Mouse (Mus musculus): ENCODE data around the gene Trim25. TPM values are rescaled to one million over a fixed set of nuclear protein-coding genes. Genes with fewer than 3 reads are reported as not detected.
A peak's percentile ranks its signal among the peaks of the same experiment; 100 is the strongest.

The Trim25 gene
- total and polyA plus RNA-seq, 3 experiments = 6.1 to 41.2 (median 19.5) TPM

- no peak overlapping the region for H3K27ac ChIP-seq (ENCODE audit: insufficient read depth, low read depth)
- dilution Hi-C loops (cut with MboI; ENCODE audit: extremely low pct_ligation_motif_present, extremely low pct_unique_long_range_greater_than_20kb, low sequenced_read_pairs) = no loop called here
- DNase-seq (ENCODE audit: extremely low read depth) = no peak
- peaks cover 7 to 33% of the 10 kb centered on the region in 2 experiments for H3K36me3 ChIP-seq (replicated peaks in 1 of 2; ENCODE audit: control insufficient read depth in 1 of 2, insufficient read depth in 1 of 2, low read length in 1 of 2)
- peaks cover 10 to 20% of the 10 kb centered on the region in 2 experiments for H3K4me1 ChIP-seq (ENCODE audit: control insufficient read depth in 1 of 2, insufficient read depth in 2 of 2)
- in situ Hi-C loops (cut with MboI; ENCODE audit: low pct_ligation_motif_present, low pct_unique_long_range_greater_than_20kb, low sequenced_read_pairs) = loop anchor here (10.0 kb wide), 1 partner anchor 50 kb away; no protein-coding TSS in a partner anchor
- H3K27me3 ChIP-seq (replicated peaks) = no peaks in the 10 kb centered on the region
- H3K79me2 ChIP-seq (replicated peaks; ENCODE audit: control insufficient read depth, extremely low read depth, insufficient read depth, poor library complexity, severe bottlenecking) = no peaks in the 10 kb centered on the region
- H3K9me3 ChIP-seq (replicated peaks; ENCODE audit: low read length) = no peaks in the 10 kb centered on the region
- H3K4me3 ChIP-seq (replicated peaks in 1 of 3; ENCODE audit: low read depth in 2 of 3, low read length in 2 of 3, poor library complexity in 1 of 3) = no peak overlapping the region
- peak; percentile 71 for TF ChIP-seq MYC (IDR thresholded peaks at IDR 0.05; ENCODE audit: low read depth, low read length)
- TF ChIP-seq E2F4 (IDR thresholded peaks at IDR 0.05; ENCODE audit: insufficient replicate concordance, low read depth, low read length) = no peak
- peak; percentile 12 to 58; a peak in 2 of 4 replicates for TF ChIP-seq CTCF (conservative IDR thresholded peaks at IDR 0.05 in 1 of 2, IDR thresholded peaks at IDR 0.05 in 1 of 2; ENCODE audit: low read depth in 2 of 2, low read length in 2 of 2)
- no peak for TF ChIP-seq CHD2 (IDR thresholded peaks at IDR 0.05; ENCODE audit: low read length)
- TF ChIP-seq SMC3 (IDR thresholded peaks at IDR 0.05; ENCODE audit: low read depth, low read length) = peak; percentile 37
- no peak for TF ChIP-seq CHD1 (IDR thresholded peaks at IDR 0.05; ENCODE audit: low read depth, low read length)
- TF ChIP-seq RAD21 (IDR thresholded peaks at IDR 0.05; ENCODE audit: low read depth, low read length) = peak; percentile 43
- no peak overlapping the region for H3K4me2 ChIP-seq (ENCODE audit: insufficient read depth, low read depth, poor library complexity, severe bottlenecking)
- no peak overlapping the region for H3K9ac ChIP-seq (ENCODE audit: insufficient read depth, low read depth)
Measured at GRCm38 (mm10) chr11:89034592-89034991, 35.4 kb downstream of the Trim25 start.

DNA sequence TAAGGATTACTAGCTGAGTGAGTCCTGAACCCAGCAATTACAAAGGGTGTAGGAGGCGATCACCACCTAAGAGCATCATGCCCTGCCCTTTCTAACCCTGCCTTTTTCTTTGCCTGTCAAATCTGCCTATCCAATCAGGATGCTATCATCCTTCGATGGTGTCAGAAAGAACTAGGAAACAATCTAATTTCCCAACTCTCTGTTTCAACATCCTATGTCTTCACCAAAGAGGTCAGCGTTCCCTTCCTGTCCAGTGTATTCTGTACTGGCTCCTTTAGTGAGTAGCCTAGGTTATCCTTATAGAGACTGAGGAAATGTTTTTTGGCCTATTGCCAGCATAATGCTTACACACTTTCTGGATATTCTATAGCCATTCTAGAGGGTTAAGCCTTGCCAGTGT lies 36.4 kb downstream of the Trim25 start:
- Histone ChIP-seq H3K79me2 (replicated peaks; ENCODE audit: control insufficient read depth, extremely low read depth, insufficient read depth, poor library complexity, severe bottlenecking) (no peaks in the 10 kb centered on the region), H3K36me3 (replicated peaks in 1 of 2; ENCODE audit: control insufficient read depth in 1 of 2, insufficient read depth in 1 of 2, low read length in 1 of 2) (peaks cover 14 to 43% of the 10 kb centered on the region in 2 experiments), H3K9ac (ENCODE audit: insufficient read depth, low read depth) (no peak overlapping the region), H3K4me2 (ENCODE audit: insufficient read depth, low read depth, poor library complexity, severe bottlenecking) (no peak overlapping the region), H3K4me3 (replicated peaks in 1 of 3; ENCODE audit: low read depth in 2 of 3, low read length in 2 of 3, poor library complexity in 1 of 3) (no peak overlapping the region), H3K27me3 (replicated peaks) (no peaks in the 10 kb centered on the region), H3K4me1 (ENCODE audit: control insufficient read depth in 1 of 2, insufficient read depth in 2 of 2) (peaks cover 8 to 13% of the 10 kb centered on the region in 2 experiments), H3K9me3 (replicated peaks; ENCODE audit: low read length) (no peaks in the 10 kb centered on the region), H3K27ac (ENCODE audit: insufficient read depth, low read depth) (no peak overlapping the region)
- in situ Hi-C loops (cut with MboI; ENCODE audit: low pct_ligation_motif_present, low pct_unique_long_range_greater_than_20kb, low sequenced_read_pairs) (loop anchor here (5.0 to 10.0 kb wide), 2 partner anchors 33 to 51 kb away; no protein-coding TSS in a partner anchor), dilution Hi-C loops (cut with MboI; ENCODE audit: extremely low pct_ligation_motif_present, extremely low pct_unique_long_range_greater_than_20kb, low sequenced_read_pairs) (no loop called here)
- no peak for DNase-seq (ENCODE audit: extremely low read depth)
- TF ChIP-seq JUND (conservative IDR thresholded peaks at IDR 0.05; ENCODE audit: low read depth, low read length) = no peak
- TF ChIP-seq UBTF (IDR thresholded peaks at IDR 0.05; ENCODE audit: low read depth, low read length) = no peak
- no peak for TF ChIP-seq HCFC1 (IDR thresholded peaks at IDR 0.05; ENCODE audit: low read depth, low read length)
- no peak for TF ChIP-seq PAX5 (IDR thresholded peaks at IDR 0.05; ENCODE audit: low read length)
- no peak for TF ChIP-seq SMC3 (IDR thresholded peaks at IDR 0.05; ENCODE audit: low read depth, low read length)
- TF ChIP-seq NRF1 (IDR thresholded peaks at IDR 0.05; ENCODE audit: low read depth, low read length) = no peak
- no peak for TF ChIP-seq POLR2A (IDR thresholded peaks at IDR 0.05; ENCODE audit: low read depth, low read length)
- no peak for TF ChIP-seq NELFE (IDR thresholded peaks at IDR 0.05; ENCODE audit: low read depth, low read length)
- TF ChIP-seq ZKSCAN1 (IDR thresholded peaks at IDR 0.05; ENCODE audit: borderline replicate concordance, low read depth, low read length) = no peak
- no peak for TF ChIP-seq SIN3A (IDR thresholded peaks at IDR 0.05; ENCODE audit: low read length)
- no peak for TF ChIP-seq ZMIZ1 (IDR thresholded peaks at IDR 0.05; ENCODE audit: low read depth, low read length)
- TF ChIP-seq JUN (IDR thresholded peaks at IDR 0.05; ENCODE audit: insufficient read depth, low read depth, low read length) = no peak
- no peak for TF ChIP-seq ETS1 (conservative IDR thresholded peaks at IDR 0.05; ENCODE audit: low read depth, low read length)
- no peak for TF ChIP-seq ZC3H11A (IDR thresholded peaks at IDR 0.05; ENCODE audit: low read depth, low read length)
- TF ChIP-seq MEF2A (IDR thresholded peaks at IDR 0.05; ENCODE audit: borderline replicate concordance, low read depth, low read length) = no peak
